Mouse (Mus musculus) gastrocnemius, adult 18-20 months (tissue): ENCODE measurements around the gene Chrng. TPM values are rescaled to one million over a fixed set of nuclear protein-coding genes. Genes with fewer than 3 reads are reported as not detected.

Source experiments
- DNase-seq: peaks from one replicate; pipeline ENCODE4 v3.0.0; 2021; ENCODE audit warnings: low spot score
- long read RNA-seq, 2 experiments: library from polyadenylated mRNA; stranded (forward); transcript quantifications; one replicate each; pipeline ENCODE4 v2.0.0; 2021
- total RNA-seq, 2 experiments: library from RNA; stranded (reverse); gene quantifications; 2 replicates each; pipeline ENCODE4 v1.2.3; 2021

Gene Chrng
- not detected for total RNA-seq
- long read RNA-seq, experiment 1, result 0 reads
- long read RNA-seq, experiment 2, result 0 reads

DNA sequence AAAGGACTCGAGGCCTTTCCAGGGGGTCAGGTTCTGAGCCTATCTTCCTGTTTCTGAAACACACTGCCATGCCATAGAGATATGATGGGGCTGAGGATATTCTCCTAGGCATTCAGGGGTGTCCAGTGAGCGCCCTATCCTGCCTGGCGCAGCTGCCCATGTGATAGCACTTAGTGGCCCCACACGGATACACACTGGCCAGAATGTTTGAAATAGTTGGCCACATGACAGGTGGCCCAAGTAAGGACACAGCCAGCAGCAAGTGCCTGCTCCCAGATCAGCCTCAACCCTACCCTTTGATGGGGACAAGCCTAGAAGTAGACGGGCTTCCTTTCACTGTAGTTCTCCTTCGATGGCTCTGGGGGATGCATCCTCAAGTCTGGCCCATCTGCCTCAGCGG is at the start of gene Chrng:
Gene Chrng, plus strand, starts transcription at position 193 of the 400 bp plus-strand sequence.
- no peak for DNase-seq

DNA sequence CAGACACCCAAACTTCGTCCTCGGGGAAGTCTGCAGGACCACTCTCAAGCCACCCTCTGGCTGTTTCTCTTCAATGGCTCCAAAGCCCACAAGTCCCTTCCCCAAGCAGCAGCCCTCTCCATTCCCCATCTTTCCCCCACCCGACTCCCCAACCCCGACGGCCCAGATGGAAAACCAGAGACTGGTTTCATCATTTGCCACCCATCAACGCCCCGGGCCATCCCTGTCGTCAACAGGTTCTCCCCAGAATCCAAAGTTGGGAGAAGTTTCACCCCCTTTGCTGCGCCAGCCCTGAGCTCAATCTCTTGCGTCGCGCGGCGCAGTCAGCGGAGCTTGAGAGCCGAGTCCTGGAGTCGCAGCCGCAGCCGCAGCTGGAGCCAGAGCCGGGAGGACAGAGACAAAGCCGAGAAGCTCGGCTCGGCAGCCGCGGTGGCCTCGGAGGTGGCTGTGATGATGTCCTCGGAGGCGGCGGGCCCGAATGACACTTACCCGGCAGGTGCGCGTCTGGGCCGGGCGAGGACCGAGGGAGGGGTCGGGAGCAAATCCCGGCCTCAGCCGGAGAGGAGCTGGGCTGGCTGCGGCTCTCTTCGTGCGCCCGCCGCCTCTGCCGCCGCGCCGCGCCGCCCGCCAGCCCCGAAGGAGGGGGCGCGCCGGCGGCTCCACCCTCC is 48.8 kb upstream of the Chrng start:
- DNase-seq, result no peak

GRCm38 (mm10) chr1:87156199-87156587 is 48.3 kb upstream of the Chrng start, which contains the start of gene Ecel1:
Ecel1 (minus strand) TSS chr1:87156521.
- DNase-seq, result no peak

GRCm38 (mm10) chr1:87159396-87159795 is 45.1 kb upstream of the Chrng start:
- DNase-seq, result no peak

- no peak for DNase-seq
These were observed 40.2 kb upstream of the Chrng start for GRCm38 (mm10) chr1:87164164-87164795.

DNA sequence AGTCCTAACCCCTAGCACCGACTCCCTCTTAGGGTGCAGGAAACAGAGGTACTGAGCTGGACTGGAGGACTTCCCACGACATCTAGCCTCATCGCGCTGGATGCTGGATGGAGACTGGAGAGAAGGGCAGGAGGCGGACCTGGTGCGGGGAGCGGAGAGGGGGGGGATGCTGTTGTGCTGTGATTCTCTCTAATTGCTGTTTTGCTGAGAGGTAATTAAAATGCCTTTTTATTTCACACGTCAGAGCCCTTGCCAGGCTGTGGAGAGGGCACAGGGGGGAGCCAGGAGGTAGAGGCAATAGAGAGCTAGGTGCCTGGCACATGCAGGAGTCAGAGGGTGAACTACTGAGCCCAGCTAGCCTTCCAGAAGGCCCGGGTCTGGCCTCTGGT is 39.7 kb upstream of the Chrng start:
- DNase-seq, result no peak

- no peak for DNase-seq
These were observed 34.0 kb upstream of the Chrng start for GRCm38 (mm10) chr1:87170458-87170857.

- no peak for DNase-seq
These were observed 33.1 kb upstream of the Chrng start for GRCm38 (mm10) chr1:87171312-87171711.

GRCm38 (mm10) chr1:87172316-87172715 is 32.1 kb upstream of the Chrng start:
- DNase-seq, result no peak

GRCm38 (mm10) chr1:87174006-87174955 is 30.2 kb upstream of the Chrng start:
- DNase-seq, result peak; percentile 61

GRCm38 (mm10) chr1:87175852-87176292 is 28.6 kb upstream of the Chrng start:
- DNase-seq, result peak; percentile 25

DNA sequence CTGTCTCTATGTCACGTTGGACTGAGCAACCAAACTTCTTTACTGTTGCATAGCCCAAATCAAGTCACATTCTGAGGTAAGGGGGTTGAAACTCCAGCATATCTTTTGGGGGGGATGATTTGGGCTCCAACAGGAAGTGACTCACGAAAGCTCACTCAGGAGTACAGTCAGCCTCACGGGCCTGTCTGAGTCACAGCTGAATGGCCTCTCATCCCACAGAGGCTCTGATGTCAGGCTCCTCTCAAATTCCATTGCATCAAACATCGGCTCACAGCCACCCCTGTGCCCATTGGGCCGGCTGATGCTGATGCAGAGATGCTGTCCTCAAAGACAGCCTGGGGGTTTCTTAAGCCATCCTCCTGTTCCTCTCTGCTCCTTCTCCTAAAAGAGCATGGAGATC is 23.6 kb upstream of the Chrng start:
- DNase-seq, result no peak

DNA sequence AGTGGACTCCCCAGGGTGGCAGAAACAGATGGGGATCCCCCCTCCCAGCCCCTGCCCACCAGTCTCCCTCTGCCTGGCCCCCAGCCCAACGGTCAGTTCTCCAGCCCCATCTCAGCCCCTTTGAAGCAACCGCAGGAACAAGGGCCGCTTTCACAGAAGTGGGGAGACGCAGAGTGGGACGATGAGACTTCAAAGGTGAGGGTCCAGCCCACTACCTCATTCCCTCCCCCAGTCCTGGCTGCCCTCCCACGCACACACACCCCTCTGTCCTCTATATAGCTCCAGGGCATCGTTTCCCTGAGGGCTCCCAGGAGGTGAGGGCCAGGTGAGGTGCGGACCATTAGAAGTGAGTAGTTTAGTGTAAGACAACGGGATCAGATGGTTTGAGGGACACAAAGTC is 21.4 kb upstream of the Chrng start, which contains the start of gene Prss56:
Gene Prss56, plus strand, starts transcription at position 301 of the 400 bp plus-strand sequence.
- no peak for DNase-seq

- no peak for DNase-seq
These were observed 20.3 kb upstream of the Chrng start for GRCm38 (mm10) chr1:87183998-87184750.

DNA sequence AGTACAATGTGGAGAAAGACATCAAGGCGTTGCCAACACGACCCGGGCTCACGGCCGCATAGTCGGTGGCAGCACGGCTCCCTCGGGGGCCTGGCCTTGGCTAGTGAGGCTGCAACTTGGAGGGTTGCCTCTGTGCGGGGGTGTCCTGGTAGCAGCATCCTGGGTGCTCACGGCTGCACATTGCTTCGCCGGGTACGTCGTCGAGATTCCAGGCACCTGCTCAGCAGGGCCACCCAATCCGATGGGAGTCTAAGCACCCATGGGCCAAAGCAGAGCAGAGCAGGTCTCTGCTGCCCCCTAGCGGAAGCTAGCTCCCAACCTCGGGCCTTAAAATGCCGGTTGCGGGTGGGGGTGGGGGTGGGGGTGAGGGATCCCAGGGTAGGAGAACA is 19.7 kb upstream of the Chrng start:
- DNase-seq, result peak; percentile 60

GRCm38 (mm10) chr1:87185526-87185925 is 18.9 kb upstream of the Chrng start:
- DNase-seq, result no peak

- no peak for DNase-seq
These were observed 18.0 kb upstream of the Chrng start for GRCm38 (mm10) chr1:87186261-87187036.

GRCm38 (mm10) chr1:87187037-87187355 is 17.5 kb upstream of the Chrng start:
- DNase-seq, result peak; percentile 68

DNA sequence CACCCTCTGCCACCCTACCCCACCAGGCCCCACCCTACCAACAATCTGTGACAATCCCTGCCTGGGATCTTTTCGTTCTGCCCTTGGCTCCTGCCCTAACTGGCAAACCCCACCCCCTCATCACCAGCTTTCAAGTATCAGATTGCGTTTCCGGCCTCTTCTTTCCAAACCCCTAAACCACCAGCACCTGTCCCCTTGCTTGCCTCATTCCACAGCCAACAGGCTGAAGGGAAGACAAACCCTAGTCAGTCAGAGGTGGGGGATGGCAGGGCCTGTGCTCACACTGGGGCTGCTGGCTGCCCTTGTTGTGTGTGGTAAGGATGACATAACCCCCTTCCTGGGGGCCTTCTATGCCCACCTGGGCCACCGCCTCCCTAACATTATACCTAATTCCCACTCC is 14.0 kb upstream of the Chrng start, which contains the start of gene Chrnd:
Gene Chrnd, plus strand, starts transcription at position 179 of the 400 bp plus-strand sequence.
- DNase-seq, result no peak

- no peak for DNase-seq
These were observed 7.2 kb upstream of the Chrng start for GRCm38 (mm10) chr1:87197296-87197695.
